Mouse (Mus musculus): ENCODE data around the gene Tgm6.

Tgm6 gene

GRCm38 (mm10) chr2:130112116-130112515 lies at the start of gene Tgm6:
Tgm6 (plus strand) TSS chr2:130112416.
- DNase-seq = no peak

GRCm38 (mm10) chr2:130068228-130068627 lies 44.0 kb upstream of the Tgm6 start:
- peak; percentile 19 for DNase-seq

- no peak for DNase-seq
These were observed 41.8 kb upstream of the Tgm6 start for GRCm38 (mm10) chr2:130070396-130070795.

- no peak for DNase-seq
These were observed 588 bp downstream of the Tgm6 start for GRCm38 (mm10) chr2:130112804-130113203.

GRCm38 (mm10) chr2:130113379-130113778 lies 1.2 kb downstream of the Tgm6 start:
- DNase-seq = no peak

- no peak for DNase-seq
These were observed 6.4 kb downstream of the Tgm6 start for GRCm38 (mm10) chr2:130118649-130119048.

- DNase-seq = no peak
These were observed 13.3 kb downstream of the Tgm6 start for GRCm38 (mm10) chr2:130125279-130126059.

- no peak for DNase-seq
These were observed 13.9 kb downstream of the Tgm6 start for GRCm38 (mm10) chr2:130126073-130126472.

GRCm38 (mm10) chr2:130129687-130130086 lies 17.5 kb downstream of the Tgm6 start:
- no peak for DNase-seq

GRCm38 (mm10) chr2:130143011-130143410 lies 30.8 kb downstream of the Tgm6 start:
- DNase-seq = no peak

GRCm38 (mm10) chr2:130144703-130145324 lies 32.6 kb downstream of the Tgm6 start:
- no peak for DNase-seq

GRCm38 (mm10) chr2:130146089-130146668 lies 34.0 kb downstream of the Tgm6 start:
- DNase-seq = no peak

GRCm38 (mm10) chr2:130155171-130155570 lies 43.0 kb downstream of the Tgm6 start:
- no peak for DNase-seq

- no peak for DNase-seq
These were observed 43.6 kb downstream of the Tgm6 start for GRCm38 (mm10) chr2:130155851-130156250.

GRCm38 (mm10) chr2:130157231-130158087 lies 45.2 kb downstream of the Tgm6 start:
- no peak for DNase-seq

GRCm38 (mm10) chr2:130158088-130158437 lies 45.8 kb downstream of the Tgm6 start:
- no peak for DNase-seq

GRCm38 (mm10) chr2:130162701-130163100 lies 50.5 kb downstream of the Tgm6 start:
- no peak for DNase-seq

GRCm38 (mm10) chr2:130166311-130167214 lies 54.3 kb downstream of the Tgm6 start:
- peak; percentile 21 for DNase-seq

- peak; percentile 63 for DNase-seq
These were observed 55.6 kb downstream of the Tgm6 start for GRCm38 (mm10) chr2:130167861-130168260.

GRCm38 (mm10) chr2:130171674-130172073 lies 59.5 kb downstream of the Tgm6 start:
- no peak for DNase-seq

- DNase-seq = no peak
These were observed 64.6 kb downstream of the Tgm6 start for GRCm38 (mm10) chr2:130176820-130177219.

- no peak for DNase-seq
These were observed 66.1 kb downstream of the Tgm6 start for GRCm38 (mm10) chr2:130178381-130178705.
